Mouse (Mus musculus): Measurements from ENCODE around the gene Zbtb7b.

Gene Zbtb7b

DNA sequence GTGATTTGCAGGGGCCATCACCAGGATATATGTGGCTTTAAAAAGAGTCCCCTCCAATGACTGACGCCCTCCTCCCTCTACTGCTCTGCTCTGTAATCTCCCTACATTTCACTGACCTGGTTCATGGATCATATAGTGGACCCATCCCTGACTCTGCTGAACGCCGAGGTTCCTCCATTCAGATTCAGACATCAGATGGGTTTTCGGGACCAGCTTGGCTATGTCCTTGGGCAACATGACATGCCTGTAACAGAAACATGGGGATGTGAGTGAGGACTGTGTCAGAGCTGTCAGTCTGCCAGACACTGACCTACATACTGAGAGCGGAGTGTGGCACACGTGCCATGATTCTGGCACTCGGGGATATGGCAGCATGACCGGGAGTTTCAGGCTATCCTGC lies 21.6 kb upstream of the Zbtb7b start:
- no peaks in the 10 kb centered on the region for H3K9me3 ChIP-seq (ENCODE audit: low read length)
- TF ChIP-seq POU5F1 (IDR thresholded peaks at IDR 0.05; ENCODE audit: borderline replicate concordance, low read length) (no peak), CTCF (conservative IDR thresholded peaks at IDR 0.05; ENCODE audit: low read length) (no peak), NANOG (IDR thresholded peaks at IDR 0.05; ENCODE audit: borderline replicate concordance, low read length) (no peak)
- peak overlapping the region; percentile 83 for H3K4me3 ChIP-seq (replicated peaks; ENCODE audit: low read length)
- H3K36me3 ChIP-seq (ENCODE audit: insufficient read depth, low read length), result peaks cover 42% of the 10 kb centered on the region
- H3K27me3 ChIP-seq (ENCODE audit: insufficient read depth, low read length), result no peaks in the 10 kb centered on the region
- peaks cover 46% of the 10 kb centered on the region for H3K4me1 ChIP-seq (replicated peaks; ENCODE audit: low read depth, low read length)

- Histone ChIP-seq H3K36me3 (ENCODE audit: insufficient read depth, low read length) (peaks cover 61% of the 10 kb centered on the region), H3K4me3 (replicated peaks; ENCODE audit: low read length) (peak within 1 kb of the TSS; percentile 85), H3K27me3 (ENCODE audit: insufficient read depth, low read length) (no peaks in the 10 kb centered on the region), H3K4me1 (replicated peaks; ENCODE audit: low read depth, low read length) (peaks cover 68% of the 10 kb centered on the region), H3K9me3 (ENCODE audit: low read length) (no peaks in the 10 kb centered on the region)
- TF ChIP-seq POU5F1 (IDR thresholded peaks at IDR 0.05; ENCODE audit: borderline replicate concordance, low read length), result no peak
- no peak for TF ChIP-seq CTCF (conservative IDR thresholded peaks at IDR 0.05; ENCODE audit: low read length)
- TF ChIP-seq NANOG (IDR thresholded peaks at IDR 0.05; ENCODE audit: borderline replicate concordance, low read length), result no peak
Observed at GRCm38 (mm10) chr3:89411490-89412393, 17.2 kb upstream of the Zbtb7b start, which contains the start of gene Flad1. TSS of gene Flad1 (minus strand) at chr3:89411870.

- H3K4me1 ChIP-seq (replicated peaks; ENCODE audit: low read depth, low read length), result peaks cover 59% of the 10 kb centered on the region
- H3K4me3 ChIP-seq (replicated peaks; ENCODE audit: low read length), result peak overlapping the region; percentile 85
- peaks cover 58% of the 10 kb centered on the region for H3K36me3 ChIP-seq (ENCODE audit: insufficient read depth, low read length)
- H3K27me3 ChIP-seq (ENCODE audit: insufficient read depth, low read length), result no peaks in the 10 kb centered on the region
- H3K9me3 ChIP-seq (ENCODE audit: low read length), result no peaks in the 10 kb centered on the region
- TF ChIP-seq NANOG (IDR thresholded peaks at IDR 0.05; ENCODE audit: borderline replicate concordance, low read length) (no peak), CTCF (conservative IDR thresholded peaks at IDR 0.05; ENCODE audit: low read length) (no peak), POU5F1 (IDR thresholded peaks at IDR 0.05; ENCODE audit: borderline replicate concordance, low read length) (no peak)
Observed at GRCm38 (mm10) chr3:89410864-89411263, 16.3 kb upstream of the Zbtb7b start.

DNA sequence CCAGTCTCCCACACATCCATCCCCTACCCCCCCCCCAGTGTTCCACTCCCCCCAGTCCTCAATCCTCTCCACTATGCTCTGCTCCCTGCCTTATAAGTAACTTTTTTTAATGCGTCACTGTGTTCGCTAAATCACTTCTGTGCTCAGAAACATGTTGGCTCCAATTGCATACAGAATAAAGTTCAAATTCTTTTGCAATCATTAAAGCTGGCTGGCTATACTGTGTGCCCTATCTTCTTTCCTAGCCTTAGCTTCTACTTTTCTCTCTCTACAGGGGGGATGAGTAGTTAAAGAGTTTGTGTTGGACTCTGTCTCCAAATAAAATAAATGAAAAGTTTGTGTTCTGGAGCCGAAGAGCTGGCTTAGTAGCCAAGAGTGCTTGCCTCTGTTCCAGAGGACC lies 15.1 kb upstream of the Zbtb7b start:
- Histone ChIP-seq H3K4me1 (replicated peaks; ENCODE audit: low read depth, low read length) (peaks cover 55% of the 10 kb centered on the region), H3K9me3 (ENCODE audit: low read length) (no peaks in the 10 kb centered on the region), H3K36me3 (ENCODE audit: insufficient read depth, low read length) (peaks cover 58% of the 10 kb centered on the region), H3K27me3 (ENCODE audit: insufficient read depth, low read length) (no peaks in the 10 kb centered on the region), H3K4me3 (replicated peaks; ENCODE audit: low read length) (no peak overlapping the region)
- TF ChIP-seq CTCF (conservative IDR thresholded peaks at IDR 0.05; ENCODE audit: low read length), result no peak

- H3K9me3 ChIP-seq (ENCODE audit: low read length), result no peaks in the 10 kb centered on the region
- H3K4me1 ChIP-seq (replicated peaks; ENCODE audit: low read depth, low read length), result peaks cover 53% of the 10 kb centered on the region
- H3K27me3 ChIP-seq (ENCODE audit: insufficient read depth, low read length), result no peaks in the 10 kb centered on the region
- H3K4me3 ChIP-seq (replicated peaks; ENCODE audit: low read length), result peak overlapping the region; percentile 70
- peaks cover 58% of the 10 kb centered on the region for H3K36me3 ChIP-seq (ENCODE audit: insufficient read depth, low read length)
- TF ChIP-seq POU5F1 (IDR thresholded peaks at IDR 0.05; ENCODE audit: borderline replicate concordance, low read length) (no peak), NANOG (IDR thresholded peaks at IDR 0.05; ENCODE audit: borderline replicate concordance, low read length) (no peak), CTCF (conservative IDR thresholded peaks at IDR 0.05; ENCODE audit: low read length) (0 out of 2 replicates have a peak, but pooled peaks have one; percentile 5)
Observed at GRCm38 (mm10) chr3:89408448-89408847, 13.9 kb upstream of the Zbtb7b start.

DNA sequence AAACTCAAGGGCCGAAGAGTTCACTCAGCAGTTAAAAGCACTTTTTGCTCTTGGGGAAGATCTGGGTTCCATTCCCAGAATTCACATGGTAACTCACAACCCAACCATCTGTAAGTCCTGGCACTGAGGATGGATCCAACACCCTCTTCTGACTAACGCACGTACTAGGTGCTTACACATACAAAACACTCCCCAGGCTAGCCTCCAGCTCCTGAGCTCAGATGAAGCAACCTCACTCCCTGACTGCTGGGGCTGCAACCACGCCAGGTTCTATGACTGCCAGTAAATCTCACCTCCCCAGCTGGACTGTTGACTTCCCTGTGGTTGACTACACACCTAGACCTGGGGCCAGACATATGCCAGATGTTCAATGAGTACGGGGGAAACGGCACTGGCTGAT lies 12.3 kb upstream of the Zbtb7b start:
- no peaks in the 10 kb centered on the region for H3K9me3 ChIP-seq (ENCODE audit: low read length)
- TF ChIP-seq POU5F1 (IDR thresholded peaks at IDR 0.05; ENCODE audit: borderline replicate concordance, low read length), result no peak
- no peak for TF ChIP-seq NANOG (IDR thresholded peaks at IDR 0.05; ENCODE audit: borderline replicate concordance, low read length)
- no peak for TF ChIP-seq CTCF (conservative IDR thresholded peaks at IDR 0.05; ENCODE audit: low read length)
- peaks cover 67% of the 10 kb centered on the region for H3K36me3 ChIP-seq (ENCODE audit: insufficient read depth, low read length)
- H3K27me3 ChIP-seq (ENCODE audit: insufficient read depth, low read length), result no peaks in the 10 kb centered on the region
- no peak overlapping the region for H3K4me3 ChIP-seq (replicated peaks; ENCODE audit: low read length)
- H3K4me1 ChIP-seq (replicated peaks; ENCODE audit: low read depth, low read length), result peaks cover 59% of the 10 kb centered on the region

DNA sequence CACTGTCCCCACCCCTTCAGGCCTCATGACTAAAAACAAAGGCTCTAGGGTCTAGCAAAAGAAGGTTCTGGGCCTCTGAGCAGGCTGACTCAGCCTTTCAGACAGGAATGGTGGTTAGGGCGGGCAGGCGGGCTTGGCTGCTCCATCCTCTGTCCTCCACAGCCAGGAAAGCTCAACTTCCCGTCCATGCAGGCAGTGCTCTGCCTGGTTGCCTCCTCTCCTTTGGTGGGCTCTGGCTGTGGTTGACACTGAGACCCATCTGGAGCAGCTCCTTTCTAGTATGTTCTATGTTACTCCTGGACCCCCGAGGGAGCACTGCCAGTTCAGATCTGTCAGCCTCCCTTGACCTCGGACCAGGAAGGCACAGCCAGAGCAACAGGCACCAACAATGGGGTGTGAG lies 8.1 kb upstream of the Zbtb7b start, which contains the start of gene Lenep:
Gene Lenep (minus strand): TSS at position 101 of the 400 bp plus-strand sequence.
- no peaks in the 10 kb centered on the region for H3K9me3 ChIP-seq (ENCODE audit: low read length)
- peaks cover 2% of the 10 kb centered on the region; the same call in 1 of the 2 replicates for H3K27me3 ChIP-seq (ENCODE audit: insufficient read depth, low read length)
- H3K4me1 ChIP-seq (replicated peaks; ENCODE audit: low read depth, low read length), result peaks cover 39% of the 10 kb centered on the region
- peaks cover 64% of the 10 kb centered on the region for H3K36me3 ChIP-seq (ENCODE audit: insufficient read depth, low read length)
- no peak within 1 kb of the TSS for H3K4me3 ChIP-seq (replicated peaks; ENCODE audit: low read length)
- no peak for TF ChIP-seq NANOG (IDR thresholded peaks at IDR 0.05; ENCODE audit: borderline replicate concordance, low read length)
- no peak for TF ChIP-seq CTCF (conservative IDR thresholded peaks at IDR 0.05; ENCODE audit: low read length)
- TF ChIP-seq POU5F1 (IDR thresholded peaks at IDR 0.05; ENCODE audit: borderline replicate concordance, low read length), result no peak

- Histone ChIP-seq H3K9me3 (ENCODE audit: low read length) (no peaks in the 10 kb centered on the region), H3K27me3 (ENCODE audit: insufficient read depth, low read length) (peaks cover 6% of the 10 kb centered on the region; the same call in 1 of the 2 replicates), H3K36me3 (ENCODE audit: insufficient read depth, low read length) (peaks cover 52% of the 10 kb centered on the region), H3K4me3 (replicated peaks; ENCODE audit: low read length) (no peak overlapping the region), H3K4me1 (replicated peaks; ENCODE audit: low read depth, low read length) (peaks cover 37% of the 10 kb centered on the region)
- TF ChIP-seq POU5F1 (IDR thresholded peaks at IDR 0.05; ENCODE audit: borderline replicate concordance, low read length) (no peak), CTCF (conservative IDR thresholded peaks at IDR 0.05; ENCODE audit: low read length) (no peak), NANOG (IDR thresholded peaks at IDR 0.05; ENCODE audit: borderline replicate concordance, low read length) (no peak)
Observed at GRCm38 (mm10) chr3:89401329-89401728, 6.8 kb upstream of the Zbtb7b start.

Measured in E14TG2a.4 (cell line).